Mouse (Mus musculus) kidney, adult 18-20 months (tissue): ENCODE data around the gene Dsel.

ENCODE experiments used
- DNase-seq: peaks from one replicate; pipeline ENCODE4 v3.0.0; 2021

The Dsel gene

GRCm38 (mm10) chr1:111864779-111865165 lies at the start of gene Dsel:
Dsel (minus strand) TSS chr1:111864918.
- DNase-seq: peak; percentile 93

- no peak for DNase-seq
Observed at GRCm38 (mm10) chr1:111911424-111911823, 46.7 kb upstream of the Dsel start.

DNA sequence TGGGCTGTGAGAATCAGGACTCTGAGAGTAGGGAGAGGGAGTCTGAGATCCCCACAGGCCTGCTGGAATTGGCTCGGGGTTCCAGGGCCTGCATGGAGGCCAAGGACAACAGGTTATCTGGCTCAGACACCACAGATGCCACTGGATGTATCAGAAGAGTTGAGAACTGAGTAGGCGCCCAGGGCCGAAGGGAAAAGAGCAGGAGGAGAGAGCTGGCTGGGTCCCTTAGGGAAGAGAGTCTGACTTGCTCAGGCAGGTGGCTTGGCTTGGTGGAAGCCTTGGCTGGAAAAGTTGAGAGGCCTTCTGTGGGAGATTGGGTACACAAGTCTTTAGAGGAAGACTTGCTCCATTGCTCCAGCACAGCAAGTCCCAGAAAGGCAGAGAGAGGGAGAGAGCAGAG lies 18.6 kb upstream of the Dsel start:
- DNase-seq: no peak

- no peak for DNase-seq
Observed at GRCm38 (mm10) chr1:111875784-111876183, 11.1 kb upstream of the Dsel start.

DNA sequence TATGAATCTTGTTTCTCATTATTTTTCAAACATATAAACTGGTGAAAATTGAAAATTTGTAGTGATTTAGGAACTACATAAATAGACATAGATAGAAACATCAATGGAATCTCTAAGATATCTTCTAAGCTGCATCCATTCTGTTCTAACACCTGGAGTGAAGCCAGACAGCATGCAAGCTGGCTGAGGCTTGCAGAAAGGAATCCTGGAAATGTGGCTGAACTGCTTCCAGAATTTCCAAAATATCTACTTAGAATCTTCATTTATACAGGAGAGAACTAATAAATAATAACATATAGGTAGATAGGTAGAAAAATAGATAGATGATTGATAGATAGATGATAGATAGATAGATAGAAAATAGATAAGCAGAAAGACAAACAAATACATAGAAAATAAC lies 8.5 kb upstream of the Dsel start:
- DNase-seq: no peak

GRCm38 (mm10) chr1:111865467-111865866 lies 749 bp upstream of the Dsel start:
- no peak for DNase-seq

DNA sequence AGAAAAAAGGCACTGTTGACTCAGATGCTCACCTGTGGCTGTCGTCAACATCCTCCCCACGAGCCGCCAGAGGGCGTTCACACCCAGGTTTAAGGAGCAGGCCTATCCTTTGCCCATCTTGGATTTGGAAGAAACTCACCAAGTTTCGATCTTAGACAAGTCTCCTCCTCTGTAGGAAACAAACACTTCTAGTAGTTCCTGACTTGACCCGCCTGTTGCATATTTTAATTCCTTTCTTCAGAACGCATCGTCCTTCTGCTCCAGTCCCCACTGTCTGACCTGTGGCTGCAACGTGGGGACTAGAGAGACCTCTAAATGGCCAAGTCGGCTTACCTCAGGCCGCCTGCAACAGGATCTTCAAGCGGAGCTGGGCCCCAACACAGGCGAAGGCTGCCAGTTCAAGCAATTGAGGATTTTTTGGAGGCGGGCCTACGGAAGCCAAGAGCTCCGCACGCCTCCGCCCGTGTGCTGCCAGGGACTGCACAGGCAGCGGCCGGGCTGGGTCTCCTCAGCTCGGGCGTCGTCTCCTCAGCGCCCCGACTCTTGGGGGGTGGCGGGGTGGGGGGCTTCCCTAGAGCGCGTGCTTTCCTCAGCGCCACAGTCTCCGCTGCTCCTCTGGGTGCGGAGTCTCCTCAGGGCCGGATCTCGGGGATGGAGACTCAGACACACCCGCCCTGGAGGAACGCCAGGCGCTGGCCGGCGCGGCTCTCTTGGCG lies 497 bp downstream of the Dsel start:
- peak; percentile 79 for DNase-seq

GRCm38 (mm10) chr1:111857852-111858251 lies 6.9 kb downstream of the Dsel start:
- no peak for DNase-seq

GRCm38 (mm10) chr1:111852439-111852838 lies 12.3 kb downstream of the Dsel start:
- no peak for DNase-seq

DNA sequence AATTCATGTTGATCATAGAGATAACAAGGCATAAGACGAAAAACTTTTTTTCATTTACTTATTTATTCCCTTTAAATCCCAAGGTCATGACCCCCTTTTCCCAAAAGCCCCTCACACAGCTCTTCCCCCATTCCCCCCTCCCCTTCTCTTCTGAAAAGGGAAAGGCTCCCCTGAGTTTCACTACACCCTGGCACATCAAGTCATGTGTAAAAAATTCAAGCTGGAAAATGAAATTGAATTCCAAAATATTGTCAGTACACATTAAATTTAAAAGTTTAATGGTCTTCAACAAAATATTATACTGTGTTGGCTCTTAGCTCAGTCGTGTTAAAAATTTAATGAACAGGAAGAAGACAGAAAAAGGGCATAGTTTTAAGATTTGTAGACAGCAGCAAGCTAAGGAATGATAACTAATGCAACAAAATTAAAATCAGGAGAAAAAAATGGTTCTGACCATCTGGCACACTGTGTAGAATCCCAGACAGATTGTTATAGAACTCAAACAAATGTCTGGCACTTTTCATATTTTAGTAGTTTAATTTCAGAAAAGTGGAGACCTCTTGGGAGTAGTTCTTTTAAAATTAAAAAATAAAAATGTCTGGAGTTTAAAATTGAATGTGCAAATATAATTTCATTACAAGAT lies 31.0 kb downstream of the Dsel start:
- DNase-seq: no peak
